Mouse (Mus musculus) Muller cell, postnatal 12 days (primary cell): ENCODE measurements at regions not wholly inside any gene's neighbourhood (a gene's known extent, or its start where the extent isn't known, plus 50 kb on each side); places are given as distances from the start of the nearest gene placed in this dataset.
A peak's percentile ranks its signal among the peaks of the same experiment; 100 is the strongest.

Source experiments
- DNase-seq: peaks from one replicate; pipeline ENCODE4 v3.0.0-alpha.2; 2015; ENCODE audit errors: inconsistent ontology term

DNA sequence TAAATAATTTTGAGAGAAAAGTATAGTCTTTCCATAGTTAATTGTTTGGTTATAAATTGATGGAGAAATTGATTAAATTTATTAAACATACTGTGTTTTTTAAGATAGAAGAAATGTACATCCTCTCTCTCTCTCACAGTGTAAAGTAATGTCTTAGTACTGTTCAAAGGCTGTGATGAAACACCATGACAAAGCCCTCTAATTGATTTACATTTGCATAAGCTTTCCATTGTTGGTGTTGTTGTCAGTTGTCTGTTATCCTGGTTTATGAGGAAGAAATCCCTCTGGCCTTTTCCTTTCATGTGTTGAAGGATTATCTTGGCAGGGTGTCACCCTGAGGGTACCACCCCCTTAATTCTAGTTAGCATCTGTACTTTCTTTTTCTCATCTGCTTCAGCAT, 207.2 kb upstream of the Dmd start:
- DNase-seq = no peak

DNA sequence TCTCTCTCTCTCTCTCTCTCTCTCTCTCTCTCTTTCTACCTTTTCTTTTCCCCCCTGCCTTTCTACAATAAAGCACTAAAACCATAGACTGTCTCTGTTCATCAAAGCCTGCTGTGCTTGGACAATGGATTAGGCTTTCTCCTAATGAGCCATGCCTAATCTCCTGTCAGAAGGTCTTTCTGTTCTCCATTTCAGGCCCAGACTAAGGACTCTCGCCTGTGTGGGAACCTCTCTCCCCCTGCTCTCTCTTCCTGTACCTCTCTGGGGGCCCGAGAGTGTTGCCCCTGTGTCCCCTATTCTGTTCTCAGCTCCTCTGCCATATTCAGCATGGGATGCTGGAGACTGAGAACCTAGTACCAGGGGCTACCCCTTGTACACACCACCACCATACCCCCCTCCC, 184.5 kb upstream of the Dmd start:
- DNase-seq = no peak

DNA sequence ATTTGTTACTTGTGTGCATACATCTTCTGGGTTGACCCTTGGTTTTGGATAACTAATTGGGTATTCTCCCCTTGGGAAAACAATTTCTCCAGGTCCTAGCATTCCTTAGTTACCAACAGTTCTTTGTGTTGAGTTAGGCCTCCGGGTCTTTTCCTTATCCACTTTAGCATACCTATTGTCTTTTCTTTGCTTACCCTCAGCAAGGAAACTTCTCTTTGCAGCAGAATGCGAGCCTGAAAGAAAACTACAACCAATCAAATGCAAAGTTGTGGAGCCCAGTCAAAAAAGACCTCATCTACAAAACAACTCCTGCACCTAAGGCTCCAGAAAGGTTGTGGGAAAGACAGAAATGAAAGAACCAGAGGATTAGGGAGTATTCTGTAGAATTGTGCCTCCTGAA, 139.5 kb upstream of the Dmd start:
- no peak for DNase-seq

DNA sequence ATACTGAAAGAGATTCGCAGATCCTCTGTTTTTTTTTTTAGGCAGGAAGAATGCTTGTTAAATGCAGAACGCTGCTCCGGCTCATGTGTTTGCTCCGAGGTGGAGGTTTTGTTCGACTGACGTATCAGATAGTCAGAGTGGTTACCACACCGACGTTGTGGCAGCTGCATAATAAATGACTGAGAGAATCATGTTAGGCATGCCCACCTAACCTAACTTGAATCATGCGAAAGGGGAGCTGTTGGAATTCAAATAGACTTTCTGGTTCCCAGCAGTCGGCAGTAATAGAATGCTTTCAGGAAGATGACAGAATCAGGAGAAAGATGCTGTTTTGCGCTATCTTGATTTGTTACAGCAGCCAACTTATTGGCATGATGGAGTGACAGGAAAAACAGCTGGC, 134.1 kb upstream of the Dmd start:
- DNase-seq = peak; percentile 5

DNA sequence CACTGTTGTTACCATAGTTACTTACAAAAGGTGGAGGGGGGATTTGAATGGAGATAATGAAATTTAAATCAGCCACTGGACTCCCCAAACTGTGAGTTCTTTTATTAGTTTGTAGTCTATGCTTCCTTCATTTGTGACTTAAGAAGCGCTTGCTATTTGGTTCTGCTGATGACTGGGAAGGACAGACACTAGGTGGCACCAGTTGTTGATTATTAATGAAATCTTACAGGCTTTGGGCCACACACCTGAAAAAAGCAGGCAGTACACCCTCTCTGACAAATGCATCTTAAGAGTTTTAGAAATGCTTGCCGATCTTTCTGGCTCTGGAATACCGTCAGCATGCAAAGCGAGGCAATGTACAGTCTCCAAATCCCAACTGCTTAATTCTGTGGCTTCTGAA, 131.6 kb upstream of the Dmd start:
- DNase-seq = no peak

DNA sequence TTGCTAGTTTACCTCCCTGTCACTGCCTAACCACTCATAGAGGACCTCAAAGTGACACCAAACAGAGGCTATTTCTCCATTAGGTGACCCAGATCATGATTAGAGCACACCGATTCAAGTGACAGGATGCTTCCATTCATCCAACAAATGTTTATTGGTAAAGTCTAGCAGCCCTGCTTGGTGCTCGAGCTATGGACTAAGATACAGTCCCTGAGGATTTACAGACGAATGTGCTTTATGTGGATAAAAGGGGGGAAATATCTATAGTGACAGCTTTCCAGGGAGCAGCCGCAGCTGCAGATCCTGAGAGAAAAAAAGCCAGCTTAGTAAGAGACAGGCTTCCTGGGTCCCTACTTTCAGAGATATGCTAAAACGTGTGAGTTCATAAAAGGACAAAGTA, 125.1 kb upstream of the Dmd start:
- no peak for DNase-seq

DNA sequence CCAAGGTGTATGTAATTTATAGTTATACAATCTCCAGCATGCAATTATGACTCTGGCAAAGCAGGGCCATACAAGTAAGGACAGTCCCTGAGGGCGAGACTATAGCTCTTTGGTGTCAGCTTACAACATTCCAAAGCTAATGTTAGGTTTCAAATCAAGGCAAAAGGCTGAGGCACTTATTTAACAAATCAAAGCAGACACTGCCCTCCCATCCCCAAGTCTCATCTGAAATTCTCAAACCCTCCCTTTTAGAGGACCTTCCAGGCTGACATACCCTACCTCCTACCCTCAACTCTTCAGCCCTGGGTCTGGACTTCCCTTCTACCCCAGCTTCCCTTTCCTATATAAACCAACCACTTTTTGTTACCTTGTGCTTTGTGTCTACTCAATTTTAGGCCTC, 82.6 kb upstream of the Dmd start:
- no peak for DNase-seq
